Mouse (Mus musculus): ENCODE measurements around the gene Vmn1r87.
A peak's percentile ranks its signal among the peaks of the same experiment; 100 is the strongest.

The Vmn1r87 gene

GRCm38 (mm10) chr7:13140057-13140456 lies at the start of gene Vmn1r87:
Gene Vmn1r87 (minus strand): TSS chr7:13140157.
- DNase-seq (ENCODE audit: low spot score in 2 of 2) = no peak

GRCm38 (mm10) chr7:13159268-13159667 lies 19.3 kb upstream of the Vmn1r87 start, which contains the start of gene Vmn1r88:
Gene Vmn1r88 (plus strand): TSS chr7:13159568.
- DNase-seq (ENCODE audit: low spot score in 2 of 2) = no peak

GRCm38 (mm10) chr7:13137340-13137739 lies 2.6 kb downstream of the Vmn1r87 start:
- DNase-seq (ENCODE audit: low spot score in 2 of 2) = no peak

GRCm38 (mm10) chr7:13131856-13132255 lies 8.1 kb downstream of the Vmn1r87 start:
- DNase-seq (ENCODE audit: low spot score in 2 of 2) = no peak

- peak in 1 of 2 experiments; percentile 0 for DNase-seq (ENCODE audit: low spot score in 2 of 2)
Observed at GRCm38 (mm10) chr7:13123554-13124153, 16.3 kb downstream of the Vmn1r87 start.

- DNase-seq (ENCODE audit: low spot score in 2 of 2) = no peak
Observed at GRCm38 (mm10) chr7:13119817-13120216, 20.1 kb downstream of the Vmn1r87 start, which contains the start of gene Vmn1r86. Gene Vmn1r86 (minus strand): TSS chr7:13119917.

- DNase-seq (ENCODE audit: low spot score in 2 of 2) = no peak
Observed at GRCm38 (mm10) chr7:13095073-13095472, 44.9 kb downstream of the Vmn1r87 start, which contains the start of gene Vmn1r85. Gene Vmn1r85 (minus strand): TSS chr7:13095173.
